Mouse (Mus musculus): Measurements from ENCODE around the gene Ext2. TPM values are rescaled to one million over a fixed set of nuclear protein-coding genes. Genes with fewer than 3 reads are reported as not detected.

Ext2 gene
- polyA plus RNA-seq, 1 experiment: 73.2 TPM

GRCm38 (mm10) chr2:93779081-93779896, 43.1 kb downstream of the Ext2 start:
- Histone ChIP-seq H3K27me3 (ENCODE audit: control insufficient read depth, insufficient read depth, insufficient read length) (no peaks in the 10 kb centered on the region), H3ac (ENCODE audit: control insufficient read depth, insufficient read length, low read depth) (no peak overlapping the region), H3K79me3 (ENCODE audit: low read depth) (no peaks in the 10 kb centered on the region), H3K4me3 (ENCODE audit: insufficient read depth, poor library complexity, severe bottlenecking) (no peak overlapping the region), H3K36me3 (ENCODE audit: control insufficient read depth, insufficient read depth) (no peaks in the 10 kb centered on the region), H3K79me2 (ENCODE audit: control insufficient read depth, insufficient read depth) (no peaks in the 10 kb centered on the region)
- TF ChIP-seq CEBPB (IDR thresholded peaks at IDR 0.05; ENCODE audit: low read depth) (no peak), CTCF (IDR thresholded peaks at IDR 0.05; ENCODE audit: control insufficient read depth, insufficient read depth, insufficient read length) (no peak), USF1 (IDR thresholded peaks at IDR 0.05; ENCODE audit: low read depth) (no peak), MYOG (IDR thresholded peaks at IDR 0.05; ENCODE audit: control insufficient read depth, extremely low read depth, insufficient read length) (no peak), MYOD1 (IDR thresholded peaks at IDR 0.05; ENCODE audit: control insufficient read depth, insufficient read length, low read depth) (no peak), FOSL1 (IDR thresholded peaks at IDR 0.05; ENCODE audit: insufficient read depth, low read length, poor library complexity, severe bottlenecking) (no peak), MAX (IDR thresholded peaks at IDR 0.05) (no peak)

GRCm38 (mm10) chr2:93778616-93779015, 43.8 kb downstream of the Ext2 start:
- Histone ChIP-seq H3K79me2 (ENCODE audit: control insufficient read depth, insufficient read depth) (no peaks in the 10 kb centered on the region), H3K79me3 (ENCODE audit: low read depth) (no peaks in the 10 kb centered on the region), H3K27me3 (ENCODE audit: control insufficient read depth, insufficient read depth, insufficient read length) (no peaks in the 10 kb centered on the region), H3K36me3 (ENCODE audit: control insufficient read depth, insufficient read depth) (no peaks in the 10 kb centered on the region), H3K4me3 (ENCODE audit: insufficient read depth, poor library complexity, severe bottlenecking) (no peak overlapping the region), H3ac (ENCODE audit: control insufficient read depth, insufficient read length, low read depth) (no peak overlapping the region)
- TF ChIP-seq CEBPB (IDR thresholded peaks at IDR 0.05; ENCODE audit: low read depth) (peak; percentile 1), CTCF (IDR thresholded peaks at IDR 0.05; ENCODE audit: control insufficient read depth, insufficient read depth, insufficient read length) (no peak)

- no peaks in the 10 kb centered on the region for H3K79me3 ChIP-seq (ENCODE audit: low read depth)
- H3K27me3 ChIP-seq (ENCODE audit: control insufficient read depth, insufficient read depth, insufficient read length): no peaks in the 10 kb centered on the region
- H3ac ChIP-seq (ENCODE audit: control insufficient read depth, insufficient read length, low read depth): no peak overlapping the region
- no peaks in the 10 kb centered on the region for H3K79me2 ChIP-seq (ENCODE audit: control insufficient read depth, insufficient read depth)
- no peaks in the 10 kb centered on the region for H3K36me3 ChIP-seq (ENCODE audit: control insufficient read depth, insufficient read depth)
- no peak for TF ChIP-seq FOSL1 (IDR thresholded peaks at IDR 0.05; ENCODE audit: insufficient read depth, low read length, poor library complexity, severe bottlenecking)
- TF ChIP-seq CEBPB (IDR thresholded peaks at IDR 0.05; ENCODE audit: low read depth): no peak
- TF ChIP-seq CTCF (IDR thresholded peaks at IDR 0.05; ENCODE audit: control insufficient read depth, insufficient read depth, insufficient read length): no peak
- TF ChIP-seq MYOG (IDR thresholded peaks at IDR 0.05; ENCODE audit: control insufficient read depth, extremely low read depth, insufficient read length): no peak
- no peak for TF ChIP-seq MYOD1 (IDR thresholded peaks at IDR 0.05; ENCODE audit: control insufficient read depth, insufficient read length, low read depth)
- TF ChIP-seq MAX (IDR thresholded peaks at IDR 0.05): no peak
- TF ChIP-seq USF1 (IDR thresholded peaks at IDR 0.05; ENCODE audit: low read depth): no peak
- no peak overlapping the region for H3K4me3 ChIP-seq (ENCODE audit: insufficient read depth, poor library complexity, severe bottlenecking)
Measured at GRCm38 (mm10) chr2:93777056-93777430, 45.3 kb downstream of the Ext2 start.

GRCm38 (mm10) chr2:93776267-93777055, 45.9 kb downstream of the Ext2 start:
- no peak for TF ChIP-seq CTCF (IDR thresholded peaks at IDR 0.05; ENCODE audit: control insufficient read depth, insufficient read depth, insufficient read length)
- peak; percentile 14 for TF ChIP-seq CEBPB (IDR thresholded peaks at IDR 0.05; ENCODE audit: low read depth)
- H3K36me3 ChIP-seq (ENCODE audit: control insufficient read depth, insufficient read depth): peaks cover under 1% of the 10 kb centered on the region
- H3K79me3 ChIP-seq (ENCODE audit: low read depth): no peaks in the 10 kb centered on the region
- no peaks in the 10 kb centered on the region for H3K27me3 ChIP-seq (ENCODE audit: control insufficient read depth, insufficient read depth, insufficient read length)
- no peak overlapping the region for H3ac ChIP-seq (ENCODE audit: control insufficient read depth, insufficient read length, low read depth)
- H3K4me3 ChIP-seq (ENCODE audit: insufficient read depth, poor library complexity, severe bottlenecking): no peak overlapping the region
- no peaks in the 10 kb centered on the region for H3K79me2 ChIP-seq (ENCODE audit: control insufficient read depth, insufficient read depth)

GRCm38 (mm10) chr2:93775431-93775830, 46.9 kb downstream of the Ext2 start:
- Histone ChIP-seq H3ac (ENCODE audit: control insufficient read depth, insufficient read length, low read depth) (no peak overlapping the region), H3K79me3 (ENCODE audit: low read depth) (no peaks in the 10 kb centered on the region), H3K36me3 (ENCODE audit: control insufficient read depth, insufficient read depth) (peaks cover 4% of the 10 kb centered on the region), H3K4me3 (ENCODE audit: insufficient read depth, poor library complexity, severe bottlenecking) (no peak overlapping the region), H3K27me3 (ENCODE audit: control insufficient read depth, insufficient read depth, insufficient read length) (no peaks in the 10 kb centered on the region), H3K79me2 (ENCODE audit: control insufficient read depth, insufficient read depth) (no peaks in the 10 kb centered on the region)
- TF ChIP-seq MAX (IDR thresholded peaks at IDR 0.05) (no peak), USF1 (IDR thresholded peaks at IDR 0.05; ENCODE audit: low read depth) (no peak), FOSL1 (IDR thresholded peaks at IDR 0.05; ENCODE audit: insufficient read depth, low read length, poor library complexity, severe bottlenecking) (no peak), MYOD1 (IDR thresholded peaks at IDR 0.05; ENCODE audit: control insufficient read depth, insufficient read length, low read depth) (no peak), CEBPB (IDR thresholded peaks at IDR 0.05; ENCODE audit: low read depth) (no peak), MYOG (IDR thresholded peaks at IDR 0.05; ENCODE audit: control insufficient read depth, extremely low read depth, insufficient read length) (no peak), CTCF (IDR thresholded peaks at IDR 0.05; ENCODE audit: control insufficient read depth, insufficient read depth, insufficient read length) (no peak)

Measured in C2C12 (cell line).